Mouse (Mus musculus): Measurements from ENCODE around the gene Tmem270.

Tmem270 gene

GRCm38 (mm10) chr5:134926726-134927125 is 20.2 kb upstream of the Tmem270 start:
- DNase-seq, result no peak

GRCm38 (mm10) chr5:134923141-134923540 is 16.6 kb upstream of the Tmem270 start:
- no peak for DNase-seq

DNA sequence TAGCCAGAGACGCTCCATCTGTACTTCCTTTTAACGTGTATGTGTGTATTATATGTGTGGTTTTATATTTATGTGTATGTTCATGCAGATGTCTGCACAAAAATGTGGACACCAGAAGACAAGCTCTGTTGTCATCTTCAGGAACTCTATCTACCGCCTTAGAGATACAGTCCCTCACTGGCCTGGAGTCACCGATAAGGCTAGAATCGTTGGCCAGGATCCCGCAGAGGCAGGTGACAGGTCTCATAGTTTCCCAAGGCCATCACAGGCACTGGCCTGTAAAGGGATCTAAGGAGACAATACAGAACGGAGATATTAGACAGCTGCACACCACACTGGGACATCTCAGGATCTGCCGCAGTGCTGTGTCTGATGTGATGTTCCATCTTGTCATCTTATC is 14.6 kb upstream of the Tmem270 start:
- no peak for DNase-seq

DNA sequence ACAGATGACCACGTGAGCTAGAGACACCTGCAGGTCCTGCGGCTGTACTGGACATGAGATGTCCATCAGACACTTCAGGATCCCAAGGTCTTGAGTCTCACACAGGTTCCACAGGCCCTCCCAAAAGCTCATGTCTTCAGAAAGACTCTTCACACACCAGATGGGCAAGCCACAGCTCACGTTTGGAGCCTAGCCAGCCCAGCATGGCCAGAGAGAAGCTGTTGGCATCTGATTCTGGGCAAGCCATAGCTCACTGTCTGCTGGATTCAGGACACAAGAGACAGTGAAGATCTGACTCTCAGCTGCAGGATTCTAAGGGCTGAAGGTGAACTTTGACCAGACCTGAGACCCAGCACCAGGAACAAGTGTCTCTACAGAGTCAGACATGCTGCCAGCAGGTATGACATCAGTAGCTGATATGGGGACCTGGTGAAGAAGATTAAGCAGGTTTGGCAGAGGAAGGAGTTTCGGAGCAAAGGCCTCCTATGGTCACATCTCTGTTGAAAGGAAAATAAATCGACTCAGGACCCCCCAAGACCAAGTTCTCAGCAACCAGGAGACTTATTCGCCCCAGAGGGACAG is 13.7 kb upstream of the Tmem270 start:
- no peak for DNase-seq

- DNase-seq, result no peak
These were observed 12.6 kb upstream of the Tmem270 start for GRCm38 (mm10) chr5:134919097-134919496.

DNA sequence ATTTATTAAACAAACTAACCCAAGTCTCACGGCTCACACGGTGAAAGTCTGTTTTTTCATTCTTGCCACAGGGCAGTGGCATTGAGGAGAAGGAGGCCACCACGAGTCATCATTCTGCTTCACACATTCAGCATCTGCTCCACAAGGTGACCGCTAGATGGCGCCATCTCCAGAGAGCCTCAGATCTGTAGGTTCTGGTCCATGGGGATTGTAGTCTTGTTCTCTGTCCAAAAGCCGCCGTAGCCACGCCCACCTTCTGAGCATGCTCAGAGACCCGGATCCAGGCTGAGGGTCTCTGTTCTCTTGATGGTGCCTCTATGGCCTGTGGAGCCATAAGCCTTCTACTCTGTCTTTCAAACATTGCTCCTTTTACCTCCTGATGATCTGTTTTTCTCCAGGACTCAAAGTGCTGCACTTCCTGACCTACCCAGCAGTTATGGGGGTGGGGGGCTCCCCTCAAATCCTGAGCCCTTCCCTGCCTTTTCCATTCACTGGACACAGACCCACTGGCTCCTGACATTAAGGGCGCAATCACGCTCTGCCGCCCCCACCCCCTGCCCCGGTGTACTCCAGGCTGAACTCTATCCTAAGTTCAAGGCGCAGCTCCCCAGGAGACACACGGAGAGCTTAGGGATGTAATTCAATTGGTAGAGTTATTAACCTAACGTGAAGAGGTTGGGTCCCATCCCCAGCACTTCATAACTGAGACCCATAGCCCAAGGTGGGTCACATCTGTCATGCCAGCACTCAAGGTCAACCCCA is 11.7 kb upstream of the Tmem270 start:
- peak; percentile 14 for DNase-seq

DNA sequence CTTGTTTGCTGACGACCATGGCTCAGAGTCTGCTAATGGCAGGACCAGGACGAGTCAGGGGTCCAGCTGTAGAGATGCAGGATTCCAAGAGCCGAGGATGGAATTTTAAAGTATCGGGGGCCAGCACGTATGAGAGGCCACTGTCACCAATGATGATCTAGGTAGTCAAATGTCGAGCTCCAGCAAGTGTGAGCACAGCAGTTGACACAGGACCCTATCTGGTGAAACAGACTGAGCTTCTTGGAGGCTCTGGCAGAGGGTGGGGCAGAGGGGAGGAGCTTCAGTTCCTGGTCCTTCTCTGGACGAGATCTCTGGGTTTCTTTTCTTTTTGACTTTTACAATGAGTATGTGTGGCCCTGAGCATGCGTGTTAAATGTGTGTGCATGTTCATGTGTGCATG is 8.8 kb upstream of the Tmem270 start, which contains the start of gene Cldn13:
Cldn13 (minus strand) TSS at position 216 of the 400 bp plus-strand sequence.
- DNase-seq, result no peak

GRCm38 (mm10) chr5:134914510-134914909 is 8.0 kb upstream of the Tmem270 start:
- no peak for DNase-seq

GRCm38 (mm10) chr5:134913753-134914152 is 7.2 kb upstream of the Tmem270 start:
- DNase-seq, result no peak

GRCm38 (mm10) chr5:134913352-134913751 is 6.8 kb upstream of the Tmem270 start:
- DNase-seq, result no peak

DNA sequence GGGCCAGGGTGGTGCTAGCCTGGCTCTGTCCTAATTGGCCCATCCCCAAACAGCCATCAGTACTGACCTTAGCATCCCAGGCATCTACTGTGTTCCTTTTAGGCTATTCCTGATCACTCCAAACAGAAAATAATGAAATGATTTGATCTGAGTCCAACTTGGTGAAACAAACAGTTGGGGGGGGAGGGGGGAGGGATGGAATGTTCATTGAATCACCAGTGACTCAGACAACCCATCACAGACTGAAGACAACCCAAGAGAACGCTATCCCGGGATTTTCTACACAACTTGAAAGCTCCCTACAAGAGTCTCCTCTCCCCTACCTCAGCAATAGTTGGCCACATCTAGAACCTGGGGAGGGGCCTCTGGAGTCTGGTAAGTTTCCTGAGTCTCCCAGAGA is 5.4 kb upstream of the Tmem270 start:
- no peak for DNase-seq

GRCm38 (mm10) chr5:134907135-134907534 is 602 bp upstream of the Tmem270 start:
- DNase-seq, result peak; percentile 80

DNA sequence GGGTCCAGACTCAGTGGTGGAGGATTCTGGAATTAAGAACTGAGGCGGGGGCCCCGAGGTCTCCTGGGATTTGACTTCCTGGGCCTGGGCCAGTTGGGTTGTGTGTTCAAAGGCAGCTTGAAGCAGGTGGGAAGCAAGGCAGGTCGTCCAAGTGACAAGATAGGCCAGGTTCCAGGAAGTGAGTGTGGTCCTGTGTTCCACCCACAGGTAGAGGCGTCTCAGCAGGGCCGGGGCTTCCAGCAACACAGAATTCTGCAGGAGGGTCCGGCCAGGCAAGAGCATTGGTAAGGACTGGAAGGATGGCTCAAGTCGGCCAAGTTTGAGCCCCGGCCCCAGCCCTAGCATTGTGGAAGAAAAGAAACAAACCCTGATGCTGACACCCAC is 4.9 kb downstream of the Tmem270 start:
- no peak for DNase-seq

- no peak for DNase-seq
These were observed 5.4 kb downstream of the Tmem270 start for GRCm38 (mm10) chr5:134901012-134901643.

DNA sequence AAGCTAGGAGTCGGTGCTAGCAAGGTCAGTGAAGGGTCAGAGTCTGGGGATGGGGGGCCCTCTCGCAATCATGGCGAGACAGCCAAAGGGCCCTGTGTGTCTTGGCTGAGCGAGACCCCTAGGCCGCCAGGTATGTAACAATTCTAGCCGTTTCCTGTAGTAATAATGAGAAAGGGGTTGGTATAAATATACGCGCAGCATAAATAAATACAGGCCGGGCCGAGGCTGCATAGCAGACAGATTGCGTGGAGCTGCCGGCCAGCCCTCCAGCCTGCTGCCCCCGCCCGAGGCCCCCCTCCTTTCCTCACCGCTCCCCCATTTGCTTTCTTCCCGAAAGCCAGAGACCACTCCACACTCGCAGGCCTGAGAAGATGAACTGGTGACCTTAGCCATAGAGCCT is 8.9 kb downstream of the Tmem270 start:
- DNase-seq, result no peak

- no peak for DNase-seq
These were observed 9.6 kb downstream of the Tmem270 start for GRCm38 (mm10) chr5:134896965-134897364.

GRCm38 (mm10) chr5:134895291-134895690 is 11.2 kb downstream of the Tmem270 start:
- no peak for DNase-seq

DNA sequence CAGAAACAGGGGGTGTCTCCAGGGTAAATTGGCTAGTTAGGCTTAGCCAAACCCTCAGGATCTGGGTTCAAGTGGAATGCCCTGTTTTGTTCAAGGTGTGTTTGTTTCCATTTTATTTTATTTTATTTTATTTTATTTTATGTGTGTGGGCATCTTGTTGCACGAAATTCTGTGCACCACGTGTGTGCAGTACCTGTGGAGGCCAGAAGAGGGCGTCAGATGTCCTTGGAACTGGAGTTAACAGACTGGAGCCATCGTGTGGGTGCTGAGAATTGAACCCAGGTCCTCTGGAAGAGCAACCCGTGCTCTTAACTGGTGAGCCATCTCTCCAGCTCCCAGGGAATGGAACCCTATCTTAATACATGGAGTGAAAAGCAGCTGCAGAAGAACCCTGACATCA is 13.8 kb downstream of the Tmem270 start:
- no peak for DNase-seq

GRCm38 (mm10) chr5:134891552-134891951 is 15.0 kb downstream of the Tmem270 start:
- no peak for DNase-seq

GRCm38 (mm10) chr5:134890601-134891054 is 15.9 kb downstream of the Tmem270 start:
- DNase-seq, result no peak

DNA sequence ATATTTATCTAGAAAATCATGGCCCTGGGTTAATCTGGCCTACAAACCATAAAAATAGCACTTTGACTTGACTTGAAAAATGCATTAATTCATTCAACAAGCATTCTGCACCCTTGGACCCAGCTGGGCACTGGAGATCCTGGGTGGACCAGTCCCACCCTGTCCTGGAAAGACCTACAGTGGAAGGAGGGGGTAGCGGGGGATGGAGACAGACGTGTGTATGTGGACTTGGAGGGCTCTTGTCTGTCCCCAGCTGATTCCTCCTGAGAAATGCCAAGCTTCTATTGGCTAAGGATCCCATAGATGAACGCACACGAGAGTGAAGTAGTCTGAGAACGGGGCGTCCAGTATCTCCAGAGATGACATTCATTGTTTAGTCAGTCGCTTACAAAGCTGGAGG is 18.0 kb downstream of the Tmem270 start:
- DNase-seq, result no peak

GRCm38 (mm10) chr5:134887447-134888335 is 18.8 kb downstream of the Tmem270 start:
- no peak for DNase-seq

- peak; percentile 90 for DNase-seq
These were observed 23.5 kb downstream of the Tmem270 start for GRCm38 (mm10) chr5:134883077-134883476.

All from cerebellum, adult 11-12 months (tissue).